Mouse (Mus musculus) c-Kit-positive CD71-positive TER-119-negative erythroid progenitor cells, embryonic 14.5 days (primary cell): ENCODE data around the gene Rnf8.
"Not testable (repeated sequence)": the region's sequence is repeated elsewhere in the genome, so short reads cannot be mapped to it uniquely, and the experiment has no call there.

Experiments used
- DNase-seq: peaks from one replicate; pipeline ENCODE4 v3.0.0-alpha.2; 2013; ENCODE audit warnings: low read depth

The Rnf8 gene

GRCm38 (mm10) chr17:29614115-29615023, at the start of gene Rnf8, which contains the start of gene Gm28043:
Gene Rnf8 (plus strand): TSS chr17:29614790.
Gene Gm28043 (plus strand): TSS chr17:29614876.
- DNase-seq = peak; percentile 92

- DNase-seq = no peak
Observed at GRCm38 (mm10) chr17:29565521-29565920, 49.1 kb upstream of the Rnf8 start.

- no peak for DNase-seq
Observed at GRCm38 (mm10) chr17:29568435-29568834, 46.2 kb upstream of the Rnf8 start.

- DNase-seq = no peak
Observed at GRCm38 (mm10) chr17:29569831-29570230, 44.8 kb upstream of the Rnf8 start.

GRCm38 (mm10) chr17:29579579-29580126, 34.9 kb upstream of the Rnf8 start:
- DNase-seq = no peak

- peak; percentile 28 for DNase-seq
Observed at GRCm38 (mm10) chr17:29583569-29583968, 31.0 kb upstream of the Rnf8 start.

- DNase-seq = no peak
Observed at GRCm38 (mm10) chr17:29584306-29584705, 30.3 kb upstream of the Rnf8 start.

GRCm38 (mm10) chr17:29584737-29585136, 29.9 kb upstream of the Rnf8 start:
- DNase-seq = no peak

- no peak for DNase-seq
Observed at GRCm38 (mm10) chr17:29585446-29585845, 29.1 kb upstream of the Rnf8 start.

GRCm38 (mm10) chr17:29586921-29587320, 27.7 kb upstream of the Rnf8 start:
- DNase-seq = no peak

GRCm38 (mm10) chr17:29589221-29589898, 25.2 kb upstream of the Rnf8 start:
- DNase-seq = no peak

- no peak for DNase-seq
Observed at GRCm38 (mm10) chr17:29595891-29596770, 18.5 kb upstream of the Rnf8 start.

GRCm38 (mm10) chr17:29596771-29597132, 17.8 kb upstream of the Rnf8 start:
- DNase-seq = no peak

- DNase-seq = no peak
Observed at GRCm38 (mm10) chr17:29599051-29599450, 15.5 kb upstream of the Rnf8 start.

GRCm38 (mm10) chr17:29599537-29599936, 15.1 kb upstream of the Rnf8 start:
- no peak for DNase-seq

- DNase-seq = no peak
Observed at GRCm38 (mm10) chr17:29601391-29601790, 13.2 kb upstream of the Rnf8 start.

- peak; percentile 55 for DNase-seq
Observed at GRCm38 (mm10) chr17:29603283-29603682, 11.3 kb upstream of the Rnf8 start.

GRCm38 (mm10) chr17:29613453-29613852, 1.1 kb upstream of the Rnf8 start:
- not testable (repeated sequence) for DNase-seq

GRCm38 (mm10) chr17:29615024-29615551, 498 bp downstream of the Rnf8 start:
- no peak for DNase-seq

GRCm38 (mm10) chr17:29615616-29616015, 1.0 kb downstream of the Rnf8 start:
- no peak for DNase-seq

GRCm38 (mm10) chr17:29619231-29619630, 4.6 kb downstream of the Rnf8 start:
- DNase-seq = no peak

- no peak for DNase-seq
Observed at GRCm38 (mm10) chr17:29623488-29623887, 8.9 kb downstream of the Rnf8 start.
